Mouse (Mus musculus): ENCODE data around the gene Gm44502.

Gm44502 gene

DNA sequence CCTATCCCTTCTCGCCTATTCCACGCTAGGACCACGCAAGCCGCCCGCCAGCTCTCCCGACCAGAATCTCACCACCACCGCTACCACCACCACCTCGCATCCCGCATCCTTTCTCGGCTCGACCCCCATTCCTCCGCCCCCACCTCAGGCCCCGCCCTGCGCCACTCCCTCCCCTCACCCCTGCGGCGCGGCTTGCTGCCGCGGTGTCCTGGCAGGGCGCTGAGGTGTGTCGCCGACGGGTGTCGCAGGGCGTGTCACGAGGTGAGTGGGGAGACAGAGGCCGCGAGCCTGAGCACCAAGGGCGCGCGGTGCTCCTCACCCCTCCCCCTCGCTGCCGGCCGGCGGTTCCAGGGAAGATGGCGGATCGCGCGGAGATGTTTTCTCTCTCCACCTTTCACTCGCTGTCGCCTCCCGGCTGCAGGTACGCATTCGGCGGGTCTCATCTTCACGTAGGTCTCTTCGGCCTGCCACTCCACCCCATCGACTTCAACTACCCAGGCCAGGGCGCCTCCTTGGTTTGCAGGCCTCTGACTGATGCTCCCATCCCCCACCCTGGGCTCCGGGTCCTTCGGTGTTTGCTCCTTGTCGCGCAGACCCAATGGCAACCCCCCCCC, 24.5 kb upstream of the Gm44502 start, which contains the start of gene Mapk8ip2:
Mapk8ip2 (plus strand) TSS at position 49 of the 614 bp plus-strand sequence.
- DNase-seq, result peak; percentile 81 to 84

- DNase-seq, result peak in 1 of 2 experiments; percentile 27
These were observed 23.7 kb upstream of the Gm44502 start for GRCm38 (mm10) chr15:89452906-89453864.

DNA sequence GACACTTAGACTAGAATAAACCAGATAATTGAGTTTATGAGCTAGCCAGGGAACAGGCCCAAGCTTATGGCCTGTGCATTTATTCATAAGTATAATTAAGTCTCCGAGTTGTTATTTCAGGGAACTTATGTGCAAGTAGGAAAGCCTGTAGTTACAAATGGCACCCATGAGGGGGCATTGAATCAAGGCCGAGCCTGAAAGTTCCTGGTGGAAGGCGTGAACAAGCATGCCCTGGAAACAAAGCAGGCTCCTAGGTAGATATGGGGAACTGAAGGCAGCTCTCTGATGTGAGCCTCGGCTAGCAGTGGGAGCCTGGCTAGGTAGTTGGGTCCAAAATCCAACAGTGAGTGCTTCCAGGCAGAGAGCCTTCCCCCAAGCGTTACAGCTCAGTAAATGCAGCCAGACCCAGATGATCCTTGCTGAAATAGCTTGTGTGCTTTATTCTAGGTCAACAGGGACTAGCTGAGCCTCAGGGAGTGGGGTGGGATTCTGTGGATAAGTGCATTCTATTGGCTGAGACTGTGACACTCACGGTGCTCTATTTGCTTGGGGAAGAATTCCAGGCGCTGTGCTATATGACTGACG, 13.1 kb upstream of the Gm44502 start:
- peak; percentile 45 to 53 for DNase-seq

DNA sequence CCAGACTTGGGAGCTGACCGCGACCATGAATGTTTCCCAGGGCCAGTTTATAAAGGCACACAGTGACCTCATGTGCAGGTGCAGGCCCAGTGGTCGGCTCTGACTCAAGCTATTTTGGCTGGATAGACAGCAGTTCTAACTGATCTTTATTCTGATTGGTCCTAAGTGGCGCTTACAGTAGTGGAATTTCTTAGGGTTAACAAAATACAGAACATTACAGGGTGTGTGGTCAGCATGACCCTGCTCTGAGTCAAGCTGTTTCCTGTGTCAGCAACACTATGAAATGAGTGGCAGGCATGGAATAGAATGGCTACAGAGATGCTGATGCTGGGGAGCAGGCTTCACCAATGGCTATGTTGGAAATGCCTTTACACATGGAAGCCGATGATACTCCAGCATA, 6.4 kb upstream of the Gm44502 start:
- no peak for DNase-seq

DNA sequence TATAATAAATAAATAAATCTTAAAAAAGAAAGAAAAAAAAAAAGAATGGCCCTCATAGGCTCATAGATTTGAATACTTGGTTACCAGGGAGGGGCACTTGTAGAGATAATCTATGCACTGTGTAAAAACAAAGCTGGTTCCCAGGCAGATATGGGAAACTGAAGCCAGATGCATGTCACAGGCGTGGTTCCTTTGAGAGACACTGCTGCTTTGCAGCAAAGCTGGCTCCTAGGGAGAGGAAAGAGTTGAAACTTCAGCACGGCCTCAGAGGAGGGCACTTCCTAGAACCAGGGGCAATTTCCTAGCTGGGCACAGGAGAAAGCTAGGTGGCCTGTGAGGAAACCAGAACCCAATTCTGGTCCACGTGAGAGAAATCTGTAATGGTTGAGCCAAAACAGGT, 4.6 kb upstream of the Gm44502 start:
- peak in 1 of 2 experiments; percentile 8 for DNase-seq

DNA sequence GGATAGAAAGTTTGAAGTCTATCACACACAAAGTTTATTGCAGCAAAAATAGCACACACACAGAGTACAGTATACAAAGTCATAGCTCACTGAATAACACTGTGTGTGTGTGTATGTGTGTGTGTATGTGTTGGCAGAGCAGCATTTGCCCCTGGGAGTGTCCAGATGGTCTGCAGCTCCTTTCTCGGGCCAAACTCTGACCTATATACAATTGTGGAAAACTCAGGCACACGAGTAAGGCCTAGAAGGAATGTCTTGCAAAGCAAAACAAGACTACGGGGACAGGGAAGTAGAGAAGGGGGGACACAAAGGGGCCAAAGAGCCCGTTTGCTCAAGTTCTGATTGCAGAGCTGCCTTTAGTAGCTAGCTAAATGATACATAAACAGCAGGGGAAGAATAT, 3.5 kb upstream of the Gm44502 start:
- peak; percentile 60 to 61 for DNase-seq

- peak in 1 of 2 experiments; percentile 18 for DNase-seq
These were observed 2.3 kb upstream of the Gm44502 start for GRCm38 (mm10) chr15:89431806-89432205.

- peak in 1 of 2 experiments; percentile 8 for DNase-seq
These were observed 1.8 kb upstream of the Gm44502 start for GRCm38 (mm10) chr15:89431271-89431670.

GRCm38 (mm10) chr15:89430771-89431170, 1.3 kb upstream of the Gm44502 start:
- peak in 1 of 2 experiments; percentile 9 for DNase-seq

DNA sequence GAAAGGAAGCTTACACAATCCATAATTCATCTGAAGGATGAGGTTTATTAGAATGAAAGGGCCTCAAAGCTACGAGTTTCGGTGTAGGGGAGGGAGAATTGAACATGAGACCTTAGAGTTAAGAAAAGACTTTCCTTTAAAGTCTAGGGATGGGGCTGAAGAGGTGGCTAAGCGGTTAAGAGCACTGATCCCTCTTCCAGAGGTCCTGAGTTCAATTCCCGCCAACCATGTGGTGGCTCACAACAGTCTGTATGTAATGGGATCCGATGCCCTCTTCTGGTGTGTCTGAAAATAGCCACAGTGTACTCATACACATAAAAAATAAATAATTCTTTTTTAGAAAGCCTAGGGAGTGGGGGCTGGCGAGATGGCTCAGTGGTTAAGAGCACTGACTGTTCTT, 845 bp upstream of the Gm44502 start:
- peak; percentile 39 to 51 for DNase-seq

DNA sequence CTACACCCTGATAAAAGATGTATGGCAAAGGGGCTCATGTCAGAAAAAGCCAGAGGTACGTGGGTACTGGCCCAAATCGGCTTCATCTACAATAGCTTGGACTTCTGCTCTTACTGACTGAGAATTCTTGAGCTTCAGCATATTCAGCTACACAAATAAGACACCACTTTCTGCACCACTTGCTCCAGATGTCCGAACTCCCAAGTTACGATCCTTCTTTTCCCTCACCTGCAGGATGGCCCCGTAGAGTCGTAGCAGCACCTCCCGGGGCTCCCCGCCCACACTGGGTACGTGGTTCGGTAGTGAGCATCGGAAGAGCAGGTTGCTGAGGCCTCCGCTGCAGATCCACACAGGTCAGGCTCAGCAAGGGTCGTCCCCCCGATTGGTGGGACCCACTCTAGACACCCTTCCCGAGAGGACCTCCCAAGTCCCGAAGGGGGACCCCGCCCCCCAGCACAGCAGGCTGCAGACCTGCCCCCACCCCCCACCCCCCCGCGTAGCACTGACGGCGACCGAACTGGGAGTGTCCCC, 610 bp downstream of the Gm44502 start:
- DNase-seq, result no peak

DNA sequence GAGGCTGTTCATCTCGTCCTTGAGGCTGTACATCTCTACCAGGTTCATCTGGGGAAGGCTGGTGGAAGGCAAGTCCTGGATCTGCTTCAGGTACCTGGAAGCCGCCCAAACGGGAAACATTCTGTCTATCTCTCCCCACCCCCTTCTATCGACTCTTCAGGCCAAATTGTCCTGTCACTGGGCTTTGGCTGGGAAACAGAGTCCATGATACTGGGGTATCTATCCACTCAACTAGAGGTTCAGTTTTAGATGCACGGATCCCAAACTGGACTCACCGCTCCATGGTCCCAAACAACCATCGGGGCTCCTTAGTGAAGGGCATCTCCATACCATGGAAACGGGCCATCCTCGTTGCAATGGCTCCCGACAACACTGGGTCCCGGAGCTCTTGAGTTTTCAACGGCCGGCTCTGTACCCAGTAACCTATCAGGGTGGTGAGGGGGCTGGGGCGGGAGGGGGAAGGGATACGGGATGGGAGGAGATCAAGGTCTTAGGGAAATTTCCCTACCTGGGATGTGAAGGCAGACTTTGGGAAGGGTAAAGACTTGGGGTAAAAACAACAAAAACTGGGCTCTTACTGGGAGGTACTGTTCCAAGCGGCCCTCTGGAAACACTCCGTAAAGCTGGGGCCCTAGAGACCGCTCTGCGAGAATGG, 1.2 kb downstream of the Gm44502 start:
- DNase-seq, result peak in 1 of 2 experiments; percentile 29

DNA sequence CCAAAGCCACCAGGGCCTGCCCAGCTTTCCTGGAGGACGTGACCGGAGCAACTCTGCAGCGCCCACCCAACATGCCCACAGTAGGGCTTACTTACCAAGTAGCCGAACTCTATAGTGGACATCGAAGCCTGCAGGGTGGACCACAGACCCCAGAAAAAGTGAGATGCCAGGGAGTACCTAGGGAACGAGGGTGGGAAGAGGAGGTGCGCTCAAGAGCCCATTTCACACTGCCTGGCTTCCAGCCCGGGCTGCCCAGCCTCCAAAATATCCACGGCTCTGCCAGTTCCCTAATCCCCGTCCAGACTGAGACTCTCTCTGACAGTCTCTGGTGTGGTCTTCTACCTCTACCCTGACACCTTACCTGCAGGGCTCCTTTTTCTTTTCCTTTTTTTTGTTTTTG, 2.8 kb downstream of the Gm44502 start:
- DNase-seq, result peak in 1 of 2 experiments; percentile 5

DNA sequence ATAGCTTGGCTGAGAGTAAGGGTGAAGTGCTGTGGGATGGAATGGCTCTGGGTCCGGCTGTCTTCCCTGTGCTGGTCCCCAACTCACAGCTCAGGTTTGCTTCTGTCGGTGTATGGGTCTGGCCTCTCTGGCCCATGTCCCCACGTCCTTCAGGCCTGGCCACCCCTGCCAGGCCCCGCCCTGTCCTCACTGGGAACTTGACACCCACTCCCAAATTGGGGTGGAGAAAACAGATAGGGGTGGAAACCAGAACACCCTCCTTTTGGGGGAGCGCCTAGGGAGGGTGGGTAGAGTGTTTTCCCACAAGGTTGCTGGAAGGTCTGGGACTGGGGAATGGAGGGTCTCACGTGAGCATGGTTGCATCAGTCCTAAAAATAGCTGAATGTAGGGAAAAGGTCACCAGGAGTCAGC, 3.8 kb downstream of the Gm44502 start, which contains the start of gene Cpt1b:
Cpt1b (minus strand) TSS at position 153 of the 411 bp plus-strand sequence.
- DNase-seq, result peak in 1 of 2 experiments; percentile 10

GRCm38 (mm10) chr15:89424621-89425020, 4.9 kb downstream of the Gm44502 start:
- DNase-seq, result peak in 1 of 2 experiments; percentile 10

DNA sequence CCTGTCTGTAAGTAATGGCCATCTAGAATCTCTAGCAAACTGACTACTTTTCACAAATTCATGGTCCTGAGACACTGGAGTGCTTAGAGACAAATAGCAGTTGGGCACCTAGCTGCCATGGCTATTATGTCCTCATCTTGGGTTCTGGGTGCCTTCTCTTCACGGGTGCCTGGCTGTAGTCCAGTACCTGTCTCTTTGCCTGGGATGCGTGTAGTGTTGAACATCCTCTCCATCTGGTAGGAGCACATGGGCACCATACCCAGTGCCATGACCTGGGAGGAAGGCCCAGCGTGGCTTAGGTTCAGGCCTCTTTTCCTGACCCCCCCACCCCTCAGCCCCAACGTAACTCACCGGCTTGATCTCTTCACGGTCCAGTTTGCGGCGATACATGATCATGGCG, 7.6 kb downstream of the Gm44502 start:
- DNase-seq, result peak; percentile 47 to 48

GRCm38 (mm10) chr15:89415282-89415681, 14.2 kb downstream of the Gm44502 start:
- DNase-seq, result peak; percentile 34 to 42

GRCm38 (mm10) chr15:89410118-89410517, 19.4 kb downstream of the Gm44502 start, which contains the start of gene Syce3:
Gene Syce3 (minus strand): TSS chr15:89410503.
- peak in 1 of 2 experiments; percentile 14 for DNase-seq

DNA sequence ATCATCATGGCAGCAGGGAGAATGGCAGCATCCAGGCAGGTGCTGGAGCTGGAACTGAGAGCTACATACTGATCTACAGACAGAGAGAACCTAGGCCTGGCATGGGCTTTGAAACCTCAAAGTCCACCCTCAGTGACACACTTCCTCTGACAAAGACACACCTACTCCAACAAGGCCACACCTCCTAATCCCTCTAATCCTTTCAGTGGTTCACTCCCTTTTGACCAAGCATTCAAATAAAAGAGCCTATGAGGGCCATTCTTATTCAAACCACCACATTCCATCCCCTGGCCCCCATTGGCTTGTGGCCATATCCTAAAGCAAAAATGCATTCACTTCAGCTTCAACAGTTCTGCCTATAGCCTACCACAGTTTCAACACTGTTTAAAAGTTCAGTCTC, 22.8 kb downstream of the Gm44502 start:
- DNase-seq, result no peak

DNA sequence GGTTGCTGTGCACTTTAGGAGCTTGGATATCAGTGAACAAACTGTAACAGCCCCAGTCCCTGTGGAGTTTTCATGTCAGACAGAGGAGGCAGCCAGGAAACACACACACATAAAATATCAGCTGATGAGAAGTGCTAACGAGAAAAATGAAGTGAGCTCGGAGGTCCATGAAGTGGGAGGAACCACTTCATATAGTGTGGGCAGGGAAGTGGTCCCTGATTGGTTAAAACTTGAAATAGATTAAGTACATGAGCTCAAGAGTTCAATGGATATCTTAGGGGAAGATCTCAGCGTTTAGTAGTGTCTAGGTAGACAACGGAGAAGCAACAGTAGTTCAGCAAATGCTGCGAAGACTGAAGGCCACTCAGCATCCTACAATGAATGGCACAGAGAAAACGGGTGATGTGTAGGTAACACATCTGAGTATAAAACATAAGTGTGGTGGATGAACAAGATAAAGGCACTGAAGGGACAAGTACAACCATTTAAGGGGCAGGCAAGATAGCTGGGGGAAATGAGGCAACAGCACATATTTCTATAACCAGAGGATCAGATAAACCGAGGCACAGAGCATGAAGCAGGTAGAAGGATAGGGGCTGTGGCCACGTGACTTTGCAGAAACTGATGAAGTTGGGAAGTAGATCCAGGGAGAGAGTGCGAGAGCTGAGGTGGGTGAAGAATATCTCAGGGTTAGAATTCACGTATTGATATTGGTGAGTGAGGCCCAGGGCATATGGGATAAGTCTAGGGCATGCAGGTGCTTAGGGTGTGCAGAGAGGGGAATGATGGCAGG, 24.5 kb downstream of the Gm44502 start:
- DNase-seq, result no peak

DNA sequence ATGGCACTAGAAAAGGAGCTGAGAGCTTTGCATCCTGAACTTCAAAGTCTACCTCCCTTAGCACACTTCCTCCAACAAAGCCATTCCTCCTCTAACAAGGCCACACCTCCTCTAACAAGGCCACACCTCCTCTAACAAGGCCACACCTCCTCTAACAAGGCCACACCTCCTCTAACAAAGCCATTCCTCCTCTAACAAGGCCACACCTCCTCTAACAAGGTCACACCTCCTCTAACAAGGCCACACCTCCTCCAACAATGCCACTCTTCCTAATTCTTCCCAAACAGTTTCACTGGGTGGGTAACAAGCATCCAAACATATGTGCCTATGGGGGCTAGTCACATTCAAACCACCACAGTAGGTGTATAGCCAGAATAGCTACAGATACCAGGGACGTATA, 27.0 kb downstream of the Gm44502 start:
- no peak for DNase-seq

Measured in cerebellum, adult 18-20 months (tissue).